Mouse (Mus musculus) bone marrow, adult 2 months (tissue): Measurements from ENCODE around the gene Ankrd11. TPM values are rescaled to one million over a fixed set of nuclear protein-coding genes. Genes with fewer than 3 reads are reported as not detected.

Source experiments
- H3K27ac ChIP-seq: fragments of 200-500 bp; 2 replicates; pipeline ENCODE4 v1.5.1; 2012; ENCODE audit warnings: low read depth, mild to moderate bottlenecking, control low read depth, inconsistent platforms, low read length; ENCODE audit not compliant: control insufficient read depth, poor library complexity, insufficient read depth
- H3K4me1 ChIP-seq: fragments of 200-500 bp; 2 replicates; pipeline ENCODE4 v1.6.1; 2011; ENCODE audit warnings: low read length; ENCODE audit not compliant: control insufficient read depth, insufficient read depth
- H3K4me3 ChIP-seq: fragments of 200-500 bp; replicated peaks from 2 replicates; pipeline ENCODE3; 2011; ENCODE audit warnings: mild to moderate bottlenecking, low read depth, low read length, control low read depth; ENCODE audit not compliant: control insufficient read depth
- CTCF ChIP-seq: fragments of 200-500 bp; IDR thresholded peaks from 2 replicates; pipeline ENCODE4 v1.5.1; 2011; ENCODE audit warnings: low read length, control low read depth; ENCODE audit not compliant: control insufficient read depth, insufficient read depth
- POLR2A ChIP-seq: fragments of 200-500 bp; IDR thresholded peaks from 2 replicates; pipeline ENCODE4 v1.6.1; 2011; ENCODE audit warnings: low read depth, mild to moderate bottlenecking, control low read depth, low read length, borderline replicate concordance; ENCODE audit not compliant: control insufficient read depth
- WGBS: fragments of 180-500 bp; shearing (Covaris S2); methylation state at CpG from one replicate; pipeline ENCODE4 v1.1.7; 2018; 5-methylcytosine and 5-hydroxymethylcytosine counted together
- polyA plus RNA-seq: library from polyadenylated mRNA; stranded (reverse); fragments of >200 nt; gene quantifications from 2 replicates; pipeline ENCODE4 v1.2.4, GENCODE M21; 2011; ENCODE audit warnings: low replicate concordance; ENCODE audit not compliant: missing spikeins, insufficient read depth, insufficient read length

Ankrd11 gene
- polyA plus RNA-seq, 1 experiment: 78.7 TPM

GRCm38 (mm10) chr8:123043941-123044340 lies 1.9 kb upstream of the Ankrd11 start:
- Histone ChIP-seq H3K27ac (no peak overlapping the region; the same call in 1 of the 2 replicates), H3K4me1 (peaks cover 4% of the 10 kb centered on the region; the same call in 1 of the 2 replicates), H3K4me3 (no peak overlapping the region)
- TF ChIP-seq POLR2A: no peak
- TF ChIP-seq CTCF: no peak
- WGBS: 47% methylated on average over 3 of the region's 3 CpGs

GRCm38 (mm10) chr8:123042974-123043625 lies 1.0 kb upstream of the Ankrd11 start:
- peaks cover 4% of the 10 kb centered on the region; the same call in 1 of the 2 replicates for H3K4me1 ChIP-seq
- TF ChIP-seq POLR2A (no peak), CTCF (no peak)
- WGBS: 5% methylated on average over 22 of the region's 22 CpGs
- H3K4me3 ChIP-seq: peak overlapping the region; percentile 94
- H3K27ac ChIP-seq: peak overlapping the region; percentile 100

GRCm38 (mm10) chr8:123041774-123042105 lies 337 bp downstream of the Ankrd11 start:
- no peak for TF ChIP-seq POLR2A
- no peak for TF ChIP-seq CTCF
- Histone ChIP-seq H3K27ac (peak overlapping the region; percentile 98), H3K4me3 (peak overlapping the region; percentile 78), H3K4me1 (peaks cover 11% of the 10 kb centered on the region)
- WGBS: under 1% methylated on average over 60 of the region's 60 CpGs

GRCm38 (mm10) chr8:123041008-123041773 lies 886 bp downstream of the Ankrd11 start:
- peaks cover 11% of the 10 kb centered on the region for H3K4me1 ChIP-seq
- WGBS: under 1% methylated on average over 71 of the region's 71 CpGs

GRCm38 (mm10) chr8:123040110-123040650 lies 1.9 kb downstream of the Ankrd11 start:
- no peak for TF ChIP-seq CTCF
- TF ChIP-seq POLR2A: no peak
- Histone ChIP-seq H3K4me3 (peak overlapping the region; percentile 26), H3K27ac (no peak overlapping the region), H3K4me1 (peaks cover 13% of the 10 kb centered on the region)
- WGBS: 7% methylated on average over 4 of the region's 4 CpGs

More at GRCm38 (mm10) chr8:123041008-123041773, 886 bp downstream of the Ankrd11 start:
- H3K27ac ChIP-seq: peak overlapping the region; percentile 98
- H3K4me3 ChIP-seq: peak overlapping the region; percentile 92
- TF ChIP-seq POLR2A (peak; percentile 64), CTCF (peak; percentile 30; the same call in 1 of the 2 replicates)

GRCm38 (mm10) chr8:123039376-123040109 lies 2.5 kb downstream of the Ankrd11 start:
- 77% methylated on average over 11 of the region's 11 CpGs for WGBS
- Histone ChIP-seq H3K27ac (no peak overlapping the region), H3K4me1 (peaks cover 13% of the 10 kb centered on the region), H3K4me3 (no peak overlapping the region)
- TF ChIP-seq POLR2A (no peak), CTCF (no peak)

- Histone ChIP-seq H3K4me3 (no peak overlapping the region), H3K27ac (no peak overlapping the region), H3K4me1 (peaks cover 13% of the 10 kb centered on the region)
- TF ChIP-seq CTCF (no peak), POLR2A (no peak)
- WGBS: 28% methylated on average over 2 of the region's 2 CpGs
Measured at GRCm38 (mm10) chr8:123038351-123038750, 3.7 kb downstream of the Ankrd11 start.
